Mouse (Mus musculus): ENCODE results near the gene Phyhd1. TPM values are rescaled to one million over a fixed set of nuclear protein-coding genes. Genes with fewer than 3 reads are reported as not detected.

Gene Phyhd1
- total and polyA plus RNA-seq, 3 experiments, result 8.5 to 18.0 (median 17.5) TPM

DNA sequence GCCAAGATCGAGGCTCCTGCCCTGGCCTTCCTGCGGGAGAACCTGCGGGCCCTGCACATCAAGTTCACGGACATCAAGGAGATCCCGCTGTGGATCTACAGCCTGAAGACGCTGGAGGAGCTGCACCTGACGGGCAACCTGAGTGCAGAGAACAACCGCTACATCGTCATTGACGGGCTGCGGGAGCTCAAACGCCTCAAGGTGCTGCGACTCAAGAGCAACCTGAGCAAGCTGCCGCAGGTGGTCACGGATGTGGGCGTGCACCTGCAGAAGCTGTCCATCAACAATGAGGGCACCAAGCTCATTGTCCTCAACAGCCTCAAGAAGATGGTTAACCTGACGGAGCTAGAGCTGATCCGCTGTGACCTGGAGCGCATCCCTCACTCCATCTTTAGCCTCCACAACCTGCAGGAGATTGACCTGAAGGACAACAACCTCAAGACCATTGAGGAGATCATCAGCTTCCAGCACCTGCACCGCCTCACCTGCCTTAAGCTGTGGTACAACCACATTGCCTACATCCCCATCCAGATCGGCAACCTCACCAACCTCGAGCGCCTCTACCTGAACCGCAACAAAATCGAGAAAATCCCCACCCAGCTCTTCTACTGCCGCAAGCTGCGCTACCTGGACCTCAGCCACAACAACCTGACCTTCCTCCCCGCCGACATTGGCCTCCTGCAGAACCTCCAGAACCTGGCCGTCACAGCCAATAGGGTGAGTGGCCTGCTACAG is 9.2 kb upstream of the Phyhd1 start:
- no peak for DNase-seq

- no peak for DNase-seq
These were observed 8.1 kb upstream of the Phyhd1 start for GRCm38 (mm10) chr2:30257699-30258460.

DNA sequence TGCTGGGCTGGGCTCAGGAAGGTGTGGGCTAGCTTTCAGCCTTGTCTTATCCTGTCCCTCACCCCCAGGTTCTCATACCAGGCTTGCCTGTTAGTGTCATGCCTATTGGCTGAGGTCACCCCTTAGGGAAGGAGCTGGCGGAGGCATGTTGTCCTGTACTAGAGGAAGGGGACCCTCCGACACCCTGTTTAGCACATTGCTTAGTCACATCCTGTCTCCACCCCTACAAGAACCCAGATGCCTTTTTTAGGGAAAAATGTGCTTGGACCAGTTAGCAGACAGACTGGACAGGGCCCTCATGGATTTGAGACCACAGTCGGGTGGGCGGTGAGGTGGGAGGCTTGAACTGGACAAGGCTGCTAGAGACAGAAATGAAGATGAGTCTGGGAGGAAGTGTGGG is 7.4 kb upstream of the Phyhd1 start:
- peak; percentile 57 for DNase-seq

DNA sequence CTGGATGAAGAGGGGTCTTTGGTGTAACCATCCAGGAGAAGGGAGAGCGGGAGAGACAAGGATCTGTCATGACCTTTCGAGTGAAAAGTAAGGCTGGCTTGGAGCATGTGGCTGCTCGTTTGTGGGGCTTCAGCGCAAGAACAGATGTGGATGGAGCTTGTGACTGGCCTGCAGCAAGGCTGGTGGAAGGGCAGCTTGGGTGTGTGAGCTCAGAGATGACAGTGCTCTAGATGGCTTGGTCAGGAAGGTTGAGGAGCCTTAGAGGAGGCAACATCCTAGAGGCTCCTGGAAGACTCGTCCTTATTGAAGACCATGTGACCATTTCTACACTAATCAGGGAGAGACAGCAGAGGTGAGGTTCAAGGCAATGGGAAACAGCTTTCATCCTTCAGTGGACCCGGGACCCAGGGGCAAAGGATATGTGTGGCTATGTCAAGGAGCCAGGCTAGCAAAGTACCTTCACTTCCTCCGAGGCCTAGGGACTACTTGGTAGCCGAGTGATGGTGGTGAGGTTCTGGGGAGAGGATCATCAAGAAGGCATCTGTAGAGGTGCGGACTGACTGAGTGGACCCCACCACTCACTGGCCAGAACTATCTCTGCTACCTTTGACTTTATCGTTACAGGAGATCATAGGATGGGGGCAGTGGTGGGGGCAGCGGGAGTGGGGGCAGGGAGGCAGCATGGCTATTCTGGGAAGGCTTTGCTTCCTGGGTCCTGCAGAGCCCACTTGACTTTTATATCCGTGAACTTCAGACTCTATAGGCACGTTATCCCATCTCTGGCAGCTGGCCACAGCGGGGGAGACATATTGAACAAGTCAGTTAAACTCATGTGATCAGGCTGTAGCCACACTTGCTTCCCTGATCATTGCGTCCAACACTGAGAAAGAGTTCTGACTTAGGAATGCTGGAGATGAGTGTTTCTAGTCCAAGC is 6.6 kb upstream of the Phyhd1 start:
- no peak for DNase-seq

GRCm38 (mm10) chr2:30261064-30261736 is 4.8 kb upstream of the Phyhd1 start:
- no peak for DNase-seq

- DNase-seq, result no peak
These were observed 3.8 kb upstream of the Phyhd1 start for GRCm38 (mm10) chr2:30261921-30262839.

DNA sequence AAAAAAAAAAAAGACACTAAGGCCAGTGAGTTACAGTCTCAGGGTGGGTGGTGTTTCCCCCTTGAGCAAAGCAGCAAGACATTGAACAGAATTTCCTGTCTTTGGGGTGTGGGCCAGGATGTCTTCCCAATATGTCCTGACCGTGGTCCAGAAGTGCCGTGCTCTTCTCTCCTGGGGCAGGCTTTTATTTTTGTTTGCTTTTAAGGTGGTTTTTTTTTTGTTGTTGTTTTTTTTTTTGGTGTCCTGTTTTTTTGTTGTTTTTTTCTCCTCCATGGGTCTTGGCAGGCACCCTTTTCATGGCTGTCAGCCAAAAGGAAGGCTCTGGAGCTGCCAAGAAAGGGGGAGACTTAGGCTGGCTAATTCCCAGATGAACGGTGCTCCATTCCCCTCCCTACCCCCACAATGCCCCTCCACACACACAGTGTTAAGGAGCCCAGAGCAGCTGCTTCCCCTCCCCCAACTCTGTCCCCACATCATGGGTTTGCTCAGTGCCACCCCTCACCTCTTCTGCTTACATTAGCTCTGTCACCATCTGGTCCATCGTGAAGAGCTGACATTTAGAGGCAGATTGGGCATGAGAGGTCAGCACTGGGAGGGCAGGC is 3.1 kb upstream of the Phyhd1 start:
- peak; percentile 75 for DNase-seq

DNA sequence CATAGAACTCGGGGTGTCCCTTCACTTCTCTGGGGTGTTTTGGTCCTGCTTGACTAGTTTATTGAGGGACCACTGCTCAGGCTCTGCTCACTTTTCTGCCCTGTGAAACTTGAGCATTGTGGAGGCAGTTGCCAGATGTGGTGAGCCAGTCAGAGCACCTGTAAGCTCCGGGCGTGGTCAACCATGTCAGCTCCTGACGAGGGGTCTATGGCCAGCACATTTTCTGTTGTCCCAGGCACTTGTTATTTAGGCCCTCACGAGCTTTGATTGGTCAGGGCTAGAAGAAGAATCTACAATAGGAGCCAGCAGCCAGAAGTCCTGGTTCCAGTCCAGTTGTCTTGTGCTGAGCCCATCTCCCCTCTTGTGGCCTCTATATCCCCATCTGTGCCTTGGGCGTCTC is 2.2 kb upstream of the Phyhd1 start:
- no peak for DNase-seq

GRCm38 (mm10) chr2:30264671-30265519 is 1.1 kb upstream of the Phyhd1 start:
- DNase-seq, result no peak

DNA sequence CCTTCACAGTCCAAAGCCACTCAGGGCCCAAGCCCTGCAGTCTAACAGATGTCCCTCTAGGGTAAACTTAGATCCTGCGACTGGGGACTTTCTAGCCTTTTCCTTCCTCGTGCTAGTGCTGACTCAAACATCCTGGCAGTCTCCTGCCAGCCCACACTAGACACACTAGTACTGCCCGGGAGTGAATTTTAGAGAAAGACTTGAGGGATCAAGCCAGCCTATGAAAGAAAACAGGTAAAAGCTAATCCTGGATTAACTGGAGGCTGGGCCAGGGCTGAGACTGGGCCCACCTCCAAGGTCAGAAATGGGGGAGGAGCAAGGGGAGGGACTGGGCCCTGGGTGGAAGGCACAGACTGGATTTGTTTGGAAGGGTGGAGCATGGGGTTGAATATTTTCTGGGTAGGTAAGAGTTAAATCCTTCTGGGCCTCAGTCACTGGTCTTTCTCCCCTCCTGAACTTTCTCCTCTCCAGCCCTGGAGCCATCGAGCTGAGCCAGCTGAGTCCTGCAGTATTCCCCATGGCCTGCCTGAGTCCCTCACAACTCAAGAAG is 464 bp downstream of the Phyhd1 start:
- DNase-seq, result peak; percentile 87

DNA sequence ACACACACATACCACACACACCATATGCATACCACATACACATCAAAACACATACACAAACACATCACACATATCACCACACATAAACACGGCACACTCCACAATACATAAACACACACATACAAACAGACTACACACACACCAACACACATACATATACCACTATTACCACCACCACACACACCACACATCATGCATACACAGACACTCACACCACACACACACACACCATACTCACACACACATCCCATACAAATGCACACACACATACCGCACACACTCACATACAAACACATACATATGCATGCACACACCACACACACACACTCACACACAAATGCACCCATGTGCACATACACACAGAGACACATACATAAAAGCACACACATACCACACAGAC is 1.5 kb downstream of the Phyhd1 start:
- no peak for DNase-seq

GRCm38 (mm10) chr2:30268371-30268770 is 2.4 kb downstream of the Phyhd1 start:
- peak; percentile 59 for DNase-seq

- no peak for DNase-seq
These were observed 3.4 kb downstream of the Phyhd1 start for GRCm38 (mm10) chr2:30269241-30269990.

GRCm38 (mm10) chr2:30270134-30270533 is 4.1 kb downstream of the Phyhd1 start:
- peak; percentile 85 for DNase-seq

DNA sequence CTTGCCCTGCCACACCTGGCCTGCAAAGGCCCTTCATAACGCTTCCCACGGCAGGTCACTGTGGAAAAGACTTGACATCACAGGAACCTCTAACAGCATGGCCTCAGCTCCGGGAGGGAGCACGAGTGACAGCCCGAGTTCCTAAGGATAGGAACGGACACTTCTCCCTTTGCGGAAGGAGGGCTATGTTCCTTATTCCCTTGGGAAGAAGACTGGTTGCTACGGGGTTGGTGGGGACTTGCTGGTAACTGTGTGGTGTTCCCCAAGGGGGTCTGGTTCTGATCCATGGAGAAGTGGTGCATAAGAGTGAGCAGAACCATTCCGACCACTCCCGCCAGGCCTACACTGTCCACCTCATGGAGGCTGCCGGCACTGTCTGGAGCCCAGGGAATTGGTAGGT is 14.7 kb downstream of the Phyhd1 start, which contains the start of gene Gm28038:
Gene Gm28038 (plus strand): TSS at position 301 of the 400 bp plus-strand sequence.
- no peak for DNase-seq

DNA sequence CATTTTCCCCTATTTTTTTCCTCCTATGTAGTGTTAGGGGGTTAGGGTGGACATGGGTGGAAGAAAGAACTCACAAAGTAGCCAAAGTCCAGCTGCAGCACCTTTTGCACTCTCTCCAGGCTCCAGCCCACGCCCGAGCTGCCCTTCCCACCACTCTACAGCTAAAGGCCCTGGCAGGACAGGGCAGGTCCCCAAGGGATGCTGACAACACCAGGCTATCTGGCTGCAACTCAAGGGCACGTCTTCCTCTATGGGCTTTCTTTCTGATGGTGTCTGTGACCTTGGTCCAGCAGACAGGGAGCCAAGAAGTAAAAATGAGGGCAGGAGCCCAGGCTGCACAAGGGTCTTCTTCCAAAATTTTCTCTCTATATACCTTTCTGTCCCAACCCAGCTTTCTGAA is 15.6 kb downstream of the Phyhd1 start:
- peak; percentile 80 for DNase-seq

GRCm38 (mm10) chr2:30283193-30283592 is 17.2 kb downstream of the Phyhd1 start:
- DNase-seq, result peak; percentile 23

- no peak for DNase-seq
These were observed 19.0 kb downstream of the Phyhd1 start for GRCm38 (mm10) chr2:30285004-30285403.
